Mouse (Mus musculus) megakaryocyte, embryonic 14.5 days (primary cell): Measurements from ENCODE around the gene Srgap3. TPM values are rescaled to one million over a fixed set of nuclear protein-coding genes. Genes with fewer than 3 reads are reported as not detected.
"Not testable (repeated sequence)": the region's sequence is repeated elsewhere in the genome, so short reads cannot be mapped to it uniquely, and the experiment has no call there.

Experiments used
- H3K27me3 ChIP-seq: replicated peaks from 2 replicates; pipeline ENCODE3; 2012; ENCODE audit warnings: inconsistent platforms
- H3K36me3 ChIP-seq: replicated peaks from 2 replicates; pipeline ENCODE3; 2012; ENCODE audit warnings: low read length, inconsistent platforms, mixed read lengths
- H3K4me1 ChIP-seq: 2 replicates; pipeline ENCODE4 v1.6.1; 2012; ENCODE audit warnings: inconsistent platforms
- H3K4me3 ChIP-seq: replicated peaks from 2 replicates; pipeline ENCODE3; 2012; ENCODE audit warnings: moderate library complexity, mild to moderate bottlenecking, inconsistent platforms
- H3K9me3 ChIP-seq: 2 replicates; pipeline ENCODE4 v1.6.1; 2012; ENCODE audit warnings: inconsistent platforms
- FLI1 ChIP-seq: IDR thresholded peaks from 2 replicates; pipeline ENCODE4 v1.6.1; 2012; ENCODE audit warnings: low read length, inconsistent platforms, mixed read lengths
- GATA1 ChIP-seq: IDR thresholded peaks from 3 replicates; pipeline ENCODE4 v1.6.1; 2012; ENCODE audit warnings: mixed read lengths, low read length, inconsistent platforms, borderline replicate concordance
- polyA plus RNA-seq: library from polyadenylated mRNA; stranded (reverse); fragments of >175 nt; gene quantifications from 2 replicates; pipeline ENCODE4 v1.2.3, GENCODE M21; 2012; ENCODE audit warnings: low replicate concordance; ENCODE audit not compliant: insufficient read depth

Gene Srgap3
- polyA plus RNA-seq, 1 experiment, result 8.3 TPM

DNA sequence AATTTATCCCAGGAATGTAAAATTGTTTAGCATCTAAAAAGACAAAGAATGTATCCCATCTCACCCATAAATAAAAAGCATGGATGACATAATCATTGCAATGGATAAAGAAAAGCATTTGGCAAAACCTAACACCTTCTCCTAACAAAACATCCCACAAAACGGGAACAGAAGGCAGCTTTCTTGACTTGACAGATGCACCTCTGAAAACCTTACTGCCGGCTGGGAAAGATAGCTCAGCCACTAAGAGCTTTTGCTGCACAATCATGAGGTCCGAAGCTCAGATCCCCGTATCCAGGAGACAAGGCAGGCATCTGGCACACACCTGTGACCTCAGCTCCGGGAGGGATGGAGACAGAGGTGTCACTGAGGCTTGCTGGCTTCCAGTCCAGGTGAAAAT, 213.1 kb downstream of the Srgap3 start:
- Histone ChIP-seq H3K4me3 (no peak overlapping the region), H3K9me3 (no peaks in the 10 kb centered on the region), H3K27me3 (no peaks in the 10 kb centered on the region), H3K4me1 (peaks cover 25% of the 10 kb centered on the region), H3K36me3 (peaks cover 100% of the 10 kb centered on the region)
- TF ChIP-seq FLI1 (no peak), GATA1 (no peak)

DNA sequence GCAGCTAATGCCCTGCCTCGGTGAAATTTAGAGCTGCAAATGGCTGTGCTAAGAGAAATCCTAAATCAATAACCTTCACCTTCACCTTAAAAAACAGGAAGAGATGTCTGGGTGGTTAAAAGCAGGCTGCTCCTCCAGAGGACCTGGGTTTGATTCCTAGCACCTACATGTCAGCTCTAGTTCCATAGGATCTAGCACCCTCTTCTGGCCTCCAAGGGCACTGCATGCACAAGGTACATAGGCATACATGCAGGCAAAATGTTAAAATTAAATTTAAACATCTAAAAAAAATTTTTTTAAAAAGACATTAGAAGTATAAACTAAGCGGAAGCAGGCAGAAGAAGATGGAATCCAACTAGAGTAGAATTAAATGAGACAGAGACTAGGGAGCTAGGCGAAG, 214.6 kb downstream of the Srgap3 start:
- no peak for TF ChIP-seq FLI1
- TF ChIP-seq GATA1, result no peak
- Histone ChIP-seq H3K36me3 (peaks cover 100% of the 10 kb centered on the region), H3K27me3 (no peaks in the 10 kb centered on the region)

DNA sequence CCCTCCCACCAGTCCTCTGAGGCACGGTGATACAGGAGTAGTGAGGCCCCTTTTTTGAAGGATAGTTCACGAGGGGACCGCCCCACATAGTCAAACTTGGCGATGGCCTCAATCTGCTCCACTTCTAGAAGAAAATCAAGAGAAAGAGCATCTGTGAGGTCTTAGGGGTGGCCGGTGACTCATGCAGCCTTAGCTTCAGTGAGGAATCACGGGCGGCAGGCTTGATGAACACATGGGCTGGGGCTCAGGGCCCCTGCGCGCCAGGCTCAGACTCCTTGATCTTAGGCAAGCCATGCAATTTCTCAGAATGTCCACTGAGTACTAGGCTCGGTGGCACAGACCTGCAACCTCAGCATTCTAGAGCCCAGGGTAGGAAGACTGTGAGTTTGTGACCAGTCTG, 215.7 kb downstream of the Srgap3 start:
- Histone ChIP-seq H3K4me1 (peaks cover 30% of the 10 kb centered on the region), H3K4me3 (no peak overlapping the region), H3K36me3 (peaks cover 100% of the 10 kb centered on the region), H3K9me3 (no peaks in the 10 kb centered on the region), H3K27me3 (no peaks in the 10 kb centered on the region)
- TF ChIP-seq GATA1 (no peak), FLI1 (no peak)

More for the DNA sequence above, 214.6 kb downstream of the Srgap3 start:
- Histone ChIP-seq H3K9me3 (no peaks in the 10 kb centered on the region), H3K4me1 (peaks cover 26% of the 10 kb centered on the region), H3K4me3 (no peak overlapping the region)

DNA sequence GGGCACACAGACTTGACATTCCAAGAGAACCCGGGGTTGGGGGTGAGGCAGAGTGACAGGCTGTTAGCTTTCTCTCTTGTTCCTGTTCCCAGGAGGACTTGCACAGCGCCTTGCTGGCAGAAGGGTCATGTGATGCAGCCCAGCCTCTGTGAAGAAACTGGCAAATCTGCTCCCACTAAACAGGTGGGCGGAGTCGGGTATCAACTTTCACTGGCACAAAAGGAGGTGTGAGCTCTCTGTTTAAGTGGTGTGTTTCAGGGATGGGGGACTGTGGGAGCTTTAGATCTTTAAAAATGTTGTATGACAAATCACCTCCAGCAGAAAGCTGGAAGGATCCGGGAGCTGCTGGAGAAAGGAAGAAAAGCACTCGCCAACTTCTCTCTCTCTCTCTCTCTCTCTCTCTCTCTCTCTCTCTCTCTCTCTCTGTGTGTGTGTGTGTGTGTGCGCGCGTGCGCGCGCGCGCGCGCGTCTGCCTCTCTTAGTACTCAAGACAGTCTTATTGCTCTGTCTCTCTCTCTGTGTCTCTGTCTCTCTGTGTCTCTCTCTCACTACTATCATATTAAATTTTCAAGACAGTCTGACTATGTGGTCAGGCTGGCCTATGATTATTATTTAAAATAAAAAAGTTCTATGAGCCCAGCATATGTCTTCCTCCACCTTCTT, 218.2 kb downstream of the Srgap3 start:
- peak overlapping the region; percentile 7 for H3K4me3 ChIP-seq
- TF ChIP-seq FLI1, result no peak
- no peak for TF ChIP-seq GATA1
- H3K27me3 ChIP-seq, result no peaks in the 10 kb centered on the region
- peaks cover 38% of the 10 kb centered on the region for H3K4me1 ChIP-seq
- no peaks in the 10 kb centered on the region for H3K9me3 ChIP-seq
- H3K36me3 ChIP-seq, result peaks cover 100% of the 10 kb centered on the region

DNA sequence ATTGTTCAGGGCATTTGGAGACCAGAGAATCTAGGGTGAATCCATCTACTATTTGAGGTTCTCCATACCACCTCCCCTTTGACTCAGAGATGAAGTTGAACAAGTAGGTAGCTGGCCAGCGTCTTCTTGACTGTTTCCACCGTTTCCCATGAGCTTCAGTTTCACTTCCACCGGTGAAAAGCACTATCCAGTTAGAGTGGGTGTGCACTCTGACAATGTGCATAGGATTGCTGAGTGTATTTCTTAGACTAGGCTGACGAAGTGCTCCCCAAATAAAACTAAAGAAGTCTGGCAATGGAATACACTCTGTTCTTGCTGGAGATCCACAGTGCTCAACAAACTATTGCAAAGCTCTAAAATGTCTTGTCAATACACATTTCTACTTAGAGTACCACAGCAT, 221.6 kb downstream of the Srgap3 start:
- Histone ChIP-seq H3K36me3 (peaks cover 98% of the 10 kb centered on the region), H3K27me3 (no peaks in the 10 kb centered on the region), H3K9me3 (no peaks in the 10 kb centered on the region), H3K4me1 (peaks cover 48% of the 10 kb centered on the region), H3K4me3 (no peak overlapping the region)
- TF ChIP-seq GATA1 (no peak), FLI1 (no peak)

DNA sequence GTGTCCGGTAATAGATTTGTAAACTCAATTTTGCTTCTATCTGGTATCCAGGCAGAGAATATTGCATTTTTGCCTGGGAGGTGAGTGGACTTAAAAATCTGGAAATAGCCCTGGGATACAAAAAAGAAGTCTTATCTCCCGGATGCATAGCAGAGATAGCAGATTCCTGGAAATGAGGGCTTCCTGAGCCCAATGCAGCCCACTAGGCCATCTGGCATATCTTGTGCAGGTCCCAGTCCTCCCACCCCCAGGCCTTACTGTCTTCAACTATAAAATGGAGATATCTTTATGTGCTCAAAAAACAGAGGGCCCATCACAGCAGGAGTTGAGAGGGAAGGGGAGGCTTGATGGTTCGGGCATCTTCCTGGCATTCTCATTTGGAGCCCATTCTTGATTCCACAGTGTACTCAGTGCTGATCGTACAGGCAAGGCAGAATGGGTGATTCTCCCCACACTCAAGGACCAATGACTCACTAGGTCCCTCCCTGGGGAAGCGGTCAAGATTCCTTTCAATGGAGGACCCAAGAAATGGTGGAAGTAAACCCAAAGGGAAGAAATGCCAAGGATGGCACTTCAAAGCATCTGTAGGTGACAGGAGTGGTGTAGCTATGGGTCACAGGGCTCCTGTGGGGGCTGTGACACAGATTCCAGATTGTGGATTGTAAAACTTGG, 226.5 kb downstream of the Srgap3 start:
- H3K27me3 ChIP-seq, result no peaks in the 10 kb centered on the region
- H3K9me3 ChIP-seq, result no peaks in the 10 kb centered on the region
- TF ChIP-seq FLI1 (no peak), GATA1 (no peak)
- H3K36me3 ChIP-seq, result peaks cover 85% of the 10 kb centered on the region
- no peak overlapping the region for H3K4me3 ChIP-seq
- H3K4me1 ChIP-seq, result peaks cover 65% of the 10 kb centered on the region

DNA sequence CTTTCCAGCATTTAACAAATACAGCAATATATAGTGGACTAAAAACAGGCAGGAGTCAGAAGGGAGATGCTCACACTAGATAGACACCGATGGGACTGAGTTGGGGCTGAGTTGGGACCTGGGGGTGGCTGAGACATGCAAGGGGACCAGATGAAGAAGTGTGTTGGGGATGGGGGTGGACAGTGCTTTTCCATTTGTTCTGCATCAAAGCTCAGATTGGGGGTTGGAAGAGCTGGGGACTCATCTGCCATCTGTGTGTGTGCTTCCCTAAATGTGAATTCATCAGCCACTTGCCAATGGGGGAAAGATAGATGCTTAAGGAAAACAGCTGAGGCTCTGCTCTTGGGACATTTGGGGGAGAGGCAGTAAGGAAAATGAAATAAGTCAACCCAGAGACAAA, 227.1 kb downstream of the Srgap3 start:
- peaks cover under 1% of the 10 kb centered on the region; the same call in 1 of the 2 replicates for H3K9me3 ChIP-seq
- H3K4me1 ChIP-seq, result peaks cover 60% of the 10 kb centered on the region
- H3K4me3 ChIP-seq, result no peak overlapping the region
- peaks cover 81% of the 10 kb centered on the region for H3K36me3 ChIP-seq
- H3K27me3 ChIP-seq, result no peaks in the 10 kb centered on the region
- TF ChIP-seq FLI1, result no peak
- no peak for TF ChIP-seq GATA1

DNA sequence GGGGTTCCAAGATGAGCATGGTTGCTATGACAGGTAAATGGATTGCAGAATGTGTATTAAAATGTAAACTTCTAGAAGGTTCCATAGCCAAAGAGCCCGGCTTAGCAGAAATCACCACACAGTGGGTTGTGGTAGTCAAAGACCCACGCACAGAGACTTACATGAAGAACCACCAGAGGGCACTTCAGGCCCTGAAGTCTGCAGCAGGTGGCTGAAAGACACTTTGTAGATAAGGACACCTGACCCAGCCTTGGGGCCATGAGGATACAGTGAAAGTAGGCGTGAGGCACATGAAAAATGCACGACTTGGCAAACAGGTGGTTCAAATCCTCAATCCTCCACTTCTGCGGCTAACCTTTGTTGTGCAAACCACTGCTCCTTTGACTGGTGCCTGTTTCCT, 229.9 kb downstream of the Srgap3 start:
- peaks cover 27% of the 10 kb centered on the region for H3K9me3 ChIP-seq
- peaks cover 78% of the 10 kb centered on the region for H3K4me1 ChIP-seq
- peaks cover 71% of the 10 kb centered on the region for H3K36me3 ChIP-seq
- H3K4me3 ChIP-seq, result no peak overlapping the region
- no peaks in the 10 kb centered on the region for H3K27me3 ChIP-seq
- TF ChIP-seq GATA1 (no peak), FLI1 (no peak)

DNA sequence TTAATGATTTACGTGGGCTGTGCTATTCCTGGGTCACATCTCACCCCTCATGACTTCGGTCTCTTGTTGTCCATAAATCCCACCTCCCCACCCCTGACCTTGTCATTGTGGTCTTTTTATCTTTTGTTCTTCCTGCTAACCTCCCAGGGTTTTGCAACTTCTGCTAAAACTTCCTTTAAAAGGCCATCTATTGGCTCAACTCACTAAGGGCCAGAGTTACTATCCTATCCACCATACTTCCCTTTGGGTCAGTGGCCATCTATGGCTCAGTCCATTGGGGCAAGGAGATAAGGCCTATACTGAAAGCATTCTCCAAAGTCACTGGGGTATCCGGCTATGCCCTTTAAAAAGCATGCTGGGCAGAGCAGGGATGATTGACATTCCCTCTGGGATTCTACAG, 233.1 kb downstream of the Srgap3 start:
- Histone ChIP-seq H3K4me3 (no peak overlapping the region), H3K4me1 (peaks cover 55% of the 10 kb centered on the region), H3K9me3 (peaks cover 30% of the 10 kb centered on the region), H3K27me3 (no peaks in the 10 kb centered on the region), H3K36me3 (peaks cover 42% of the 10 kb centered on the region)
- peak; percentile 80; the same call in 2 of the 3 replicates for TF ChIP-seq GATA1
- peak; percentile 27; the same call in 1 of the 2 replicates for TF ChIP-seq FLI1

DNA sequence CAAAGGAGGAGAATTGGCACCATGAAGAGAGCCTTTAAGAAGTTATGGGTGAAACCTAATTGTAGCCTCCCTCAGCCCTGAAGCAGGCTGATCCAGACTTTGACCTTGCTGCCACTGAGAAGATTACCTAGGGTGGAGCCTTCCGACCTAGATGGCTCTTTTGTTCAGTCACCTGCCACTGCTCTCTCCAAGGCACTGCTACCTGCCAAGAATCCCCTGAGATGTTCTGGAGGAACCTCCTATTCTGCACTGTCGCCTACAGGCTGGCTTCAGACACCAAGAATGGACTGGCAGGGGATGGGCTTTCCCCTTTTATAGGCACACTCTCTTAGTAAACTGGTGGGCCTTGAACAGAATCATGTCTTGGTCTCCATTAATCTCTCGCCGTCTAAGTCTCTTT, 244.8 kb downstream of the Srgap3 start:
- H3K4me3 ChIP-seq, H3K36me3 ChIP-seq, H3K27me3 ChIP-seq, H3K9me3 ChIP-seq: not testable (repeated sequence)
- peaks cover 37% of the 10 kb centered on the region for H3K4me1 ChIP-seq
